9 mouse cellular contexts compared by ENCODE assay signal in genomic region chr7:49758934-49759571, GRCm38 (mm10). TPM values are rescaled to one million over a fixed set of nuclear protein-coding genes. Genes with fewer than 3 reads are reported as not detected.
DNase-seq lines count a peak whose midpoint lies in the region; ATAC-seq and TF ChIP-seq lines count a peak whose summit lies in the region.
"Had no signal": no experiment of that assay in that cellular context is flagged by ENCODE, and none has a peak within 500 bp of the region (broad histone marks: within the 10 kb centered on the region; RNA-seq: fewer than 3 reads in every experiment).

TSS of gene Htatip2 (plus strand) at chr7:49759115.

- H3K36me3 ChIP-seq in intestine, embryonic 15.5 days, result no peaks in the 10 kb centered on the region
- H3K36me3 ChIP-seq in midbrain, embryonic 16.5 days (ENCODE audit: control insufficient read depth, insufficient read depth, low read length), result no peaks in the 10 kb centered on the region
- H3K36me3 ChIP-seq in stomach, postnatal 0 days (ENCODE audit: control insufficient read depth, insufficient read depth, low read length), result no peaks in the 10 kb centered on the region

- peak within 1 kb of the TSS; percentile 60 for H3K4me3 ChIP-seq in intestine, embryonic 15.5 days (replicated peaks)
- peak within 1 kb of the TSS; percentile 50 for H3K4me3 ChIP-seq in midbrain, embryonic 16.5 days (ENCODE audit: low read depth, low read length)
- H3K4me3 ChIP-seq in stomach, postnatal 0 days (ENCODE audit: low read depth, low read length), result peak within 1 kb of the TSS; percentile 60

- H3K27ac ChIP-seq in intestine, embryonic 15.5 days, result no peak within 1 kb of the TSS
- no peak within 1 kb of the TSS for H3K27ac ChIP-seq in midbrain, embryonic 16.5 days (ENCODE audit: low read length)
- H3K27ac ChIP-seq in stomach, postnatal 0 days (replicated peaks), result peak within 1 kb of the TSS; percentile 75

- no peaks in the 10 kb centered on the region for H3K9me3 ChIP-seq in intestine, embryonic 15.5 days
- H3K9me3 ChIP-seq in midbrain, embryonic 16.5 days (replicated peaks; ENCODE audit: control insufficient read depth, low read length, poor library complexity, severe bottlenecking), result no peaks in the 10 kb centered on the region
- H3K9me3 ChIP-seq in stomach, postnatal 0 days (ENCODE audit: control insufficient read depth, low read length), result no peaks in the 10 kb centered on the region

- DNase-seq in layer of hippocampus, adult 11-12 months (ENCODE audit: low spot score), result peak; percentile 45
- DNase-seq in layer of hippocampus, postnatal 14 days (ENCODE audit: low spot score in 2 of 2), result no peak
- DNase-seq in embryo, embryonic 10.5 days (ENCODE audit: low spot score), result peak; percentile 45
- DNase-seq in liver, result peak; percentile 88
- DNase-seq in stomach, postnatal 0 days (ENCODE audit: low spot score), result peak; percentile 72

- TF ChIP-seq EP300 in stomach, postnatal 0 days (optimal IDR thresholded peaks at IDR 0.05), result no peak

- TF ChIP-seq CTCF in stomach, postnatal 0 days (IDR thresholded peaks at IDR 0.05; ENCODE audit: low read depth), result no peak

- H3K4me2 ChIP-seq in intestine, embryonic 15.5 days (replicated peaks), result peak within 1 kb of the TSS; percentile 88
- H3K4me2 ChIP-seq in midbrain, embryonic 16.5 days (ENCODE audit: low read length), result peak within 1 kb of the TSS; percentile 81
- peak within 1 kb of the TSS; percentile 82 for H3K4me2 ChIP-seq in stomach, postnatal 0 days (replicated peaks; ENCODE audit: low read depth)

- H3K27me3 ChIP-seq in intestine, embryonic 15.5 days (replicated peaks), result no peaks in the 10 kb centered on the region
- peaks cover 15% of the 10 kb centered on the region for H3K27me3 ChIP-seq in midbrain, embryonic 16.5 days (ENCODE audit: control insufficient read depth, insufficient read depth, low read depth, low read length)
- H3K27me3 ChIP-seq in stomach, postnatal 0 days (ENCODE audit: control insufficient read depth, insufficient read depth, low read length), result no peaks in the 10 kb centered on the region
- H3K27me3 ChIP-seq: Patski had no signal

- 0 out of 2 replicates have a peak, but pooled peaks cover 6% of the 10 kb centered on the region for H3K4me1 ChIP-seq in intestine, embryonic 15.5 days (replicated peaks)
- peaks cover 2% of the 10 kb centered on the region; the same call in 1 of the 2 replicates for H3K4me1 ChIP-seq in midbrain, embryonic 16.5 days (ENCODE audit: control insufficient read depth, insufficient read depth, low read length)
- H3K4me1 ChIP-seq in stomach, postnatal 0 days (replicated peaks; ENCODE audit: control insufficient read depth, insufficient read depth), result no peaks in the 10 kb centered on the region

- ATAC-seq in granulocyte monocyte progenitor cell, adult 5-6 weeks (replicated peaks; ENCODE audit: poor library complexity, severe bottlenecking), result peak; percentile 90
- ATAC-seq in intestine, embryonic 15.5 days, result peak; percentile 92
- ATAC-seq in midbrain, embryonic 16.5 days, result peak; percentile 44
- ATAC-seq in stomach, postnatal 0 days (ENCODE audit: low FRiP score, low TSS enrichment), result peak; percentile 80
- ATAC-seq: Patski had no signal

- H3K9ac ChIP-seq in intestine, embryonic 15.5 days, result peak within 1 kb of the TSS; percentile 62
- peak within 1 kb of the TSS; percentile 67 for H3K9ac ChIP-seq in midbrain, embryonic 16.5 days (ENCODE audit: low read depth, low read length)
- peak within 1 kb of the TSS; percentile 73 for H3K9ac ChIP-seq in stomach, postnatal 0 days (ENCODE audit: low read length)

- 2% methylated on average over 42 of the region's 42 CpGs for WGBS in intestine, embryonic 15.5 days
- WGBS in midbrain, embryonic 16.5 days, result 4% methylated on average over 30 of the region's 42 CpGs
- WGBS in stomach, postnatal 0 days, result 4% methylated on average over 26 of the region's 42 CpGs

RNA-seq across cellular contexts. Expression of gene Htatip2, which starts in this region (rescaled TPM):
- 1 to 10 TPM; 8.2 to 8.3 TPM for total RNA-seq in layer of hippocampus, postnatal 14 days (2021)
- total RNA-seq in granulocyte monocyte progenitor cell, adult 5-6 weeks (2014; fragmentation: Nextera tagmentation), result 19.9 and 23.1 TPM in 2 replicates
- 12.7 and 14.2 TPM in 2 replicates for total RNA-seq in granulocyte monocyte progenitor cell, adult 5-6 weeks (2017)
- polyA plus RNA-seq in intestine, embryonic 15.5 days (2015; fragmentation: Nextera tagmentation; extraction: Ambion mirVana), result 21.8 and 23.3 TPM in 2 replicates
- 2.9 and 3.4 TPM in 2 replicates for polyA plus RNA-seq in midbrain, embryonic 16.5 days (2015; fragmentation: Nextera tagmentation; extraction: Ambion mirVana)
- 85.4 and 96.0 TPM in 2 replicates for polyA plus RNA-seq in stomach, postnatal 0 days (2015; fragmentation: Nextera tagmentation; extraction: Ambion mirVana)
- polyA plus RNA-seq: Patski had no signal

Comparison
In these comparisons a context has a peak if more than half of its experiments do, and no peak if none do; other contexts are left out.
1. DNase-seq: peak in layer of hippocampus, adult 11-12 months (single experiment), embryo, embryonic 10.5 days (single experiment), liver (single experiment) and stomach, postnatal 0 days (single experiment); none in layer of hippocampus, postnatal 14 days (0 of 2).
2. Peak in every context shown above with its lines, with median percentiles within 50 percentile points of each other: ATAC-seq, H3K4me2 ChIP-seq, H3K4me3 ChIP-seq and H3K9ac ChIP-seq.